Mouse (Mus musculus) liver, embryonic 14.5 days (tissue): ENCODE measurements around the gene G6pc3. TPM values are rescaled to one million over a fixed set of nuclear protein-coding genes. Genes with fewer than 3 reads are reported as not detected.

Experiments used
- ATAC-seq: fragments of 200-750 bp; cut with Nextera tagmentation; 2 replicates; pipeline ENCODE4 v1.8.0; 2017; ENCODE audit warnings: moderate number of reproducible peaks, mild to moderate bottlenecking, moderate library complexity; ENCODE audit not compliant: insufficient read depth
- DNase-seq, 3 experiments: peaks; one replicate each; pipeline ENCODE4 v3.0.0-alpha.2; 2012 to 2013; ENCODE audit warnings: low read depth in 3 of 3, low spot score in 3 of 3
- H3K27ac ChIP-seq: fragments of 300-500 bp; sonication (generic); 2 replicates; pipeline ENCODE4 v1.5.1; 2014; ENCODE audit warnings: moderate library complexity, mild to moderate bottlenecking, control low read depth, inconsistent platforms
- H3K27me3 ChIP-seq: fragments of 300-500 bp; sonication (generic); 2 replicates; pipeline ENCODE4 v1.6.1; 2014; ENCODE audit warnings: mild to moderate bottlenecking, low read length, moderate library complexity; ENCODE audit not compliant: control insufficient read depth, insufficient read depth
- H3K36me3 ChIP-seq: fragments of 300-500 bp; sonication (generic); replicated peaks from 2 replicates; pipeline ENCODE4 v1.6.1; 2014; ENCODE audit warnings: low read depth; ENCODE audit not compliant: control insufficient read depth, insufficient read depth
- H3K4me1 ChIP-seq, 2 experiments: fragments of 200-500 bp in 1 of 2; fragments of 300-500 bp in 1 of 2; sonication (generic) in 1 of 2; replicated peaks; 2 replicates each; pipeline ENCODE4 v1.6.1; 2012 to 2014; ENCODE audit warnings: antibody characterized with exemption in 1 of 2, inconsistent platforms in 1 of 2, low read length in 1 of 2; ENCODE audit not compliant: control insufficient read depth in 2 of 2, insufficient read depth in 2 of 2
- H3K4me2 ChIP-seq: fragments of 300-500 bp; sonication (generic); 2 replicates; pipeline ENCODE4 v1.6.1; 2014; ENCODE audit warnings: low read depth, mild to moderate bottlenecking, control low read depth, moderate library complexity
- H3K4me3 ChIP-seq, 2 experiments: fragments of 200-500 bp in 1 of 2; fragments of 300-500 bp in 1 of 2; sonication (generic) in 1 of 2; 2 replicates each; pipeline ENCODE4 v1.5.1; 2012 to 2014; ENCODE audit warnings: low read depth in 2 of 2, low read length in 2 of 2, mild to moderate bottlenecking in 2 of 2, control low read depth in 1 of 2, inconsistent platforms in 1 of 2, moderate library complexity in 1 of 2; ENCODE audit not compliant: insufficient read depth in 1 of 2
- H3K9ac ChIP-seq: fragments of 300-500 bp; sonication (generic); replicated peaks from 2 replicates; pipeline ENCODE4 v1.6.1; 2014; ENCODE audit warnings: mild to moderate bottlenecking, control low read depth, moderate library complexity
- H3K9me3 ChIP-seq: fragments of 300-500 bp; sonication (generic); 2 replicates; pipeline ENCODE4 v1.6.1; 2016; ENCODE audit warnings: low read length, mixed read lengths; ENCODE audit not compliant: control insufficient read depth
- CTCF ChIP-seq: IDR thresholded peaks from 2 replicates; pipeline ENCODE4 v1.5.1; 2016; ENCODE audit warnings: antibody characterized with exemption, low read depth, control low read depth
- EP300 ChIP-seq: IDR thresholded peaks from 2 replicates; pipeline ENCODE4 v1.6.1; 2016; ENCODE audit warnings: antibody characterized with exemption, low read depth
- whole genome bisulfite sequencing: fragments of 180-500 bp; shearing (Covaris S2); extraction: QIAGEN DNeasy Blood & Tissue Kit; methylation state at CpG from one replicate; pipeline ENCODE4 v1.1.7; 2014; ENCODE audit not compliant: insufficient replicate concordance; 5-methylcytosine and 5-hydroxymethylcytosine counted together
- polyA plus RNA-seq, 2 experiments: library from polyadenylated mRNA; depleted of rRNA in 1 of 2; stranded (reverse) in 1 of 2; unstranded in 1 of 2; fragments of >200 nt; fragmentation: Nextera tagmentation in 1 of 2; extraction: Ambion mirVana in 1 of 2; gene quantifications; 2 replicates each; pipeline versions ENCODE4 v1.2.1 to v1.2.3; 2012 to 2014

The G6pc3 gene
- polyA plus RNA-seq, 2 experiments: 7.3 to 12.6 TPM

- Histone ChIP-seq H3K9me3 (no peaks in the 10 kb centered on the region), H3K9ac (no peak overlapping the region), H3K4me3 (no peak overlapping the region), H3K36me3 (no peaks in the 10 kb centered on the region), H3K4me2 (no peak overlapping the region), H3K27ac (no peak overlapping the region), H3K4me1 (peaks cover 13 to 34% of the 10 kb centered on the region in 2 experiments), H3K27me3 (peaks cover 2% of the 10 kb centered on the region)
- DNase-seq (no peak), ATAC-seq (no peak)
- 32% methylated on average over 6 of the region's 6 CpGs for WGBS
- TF ChIP-seq CTCF (no peak), EP300 (no peak)
Observed at GRCm38 (mm10) chr11:102220451-102220850, 31.0 kb downstream of the G6pc3 start.

- ATAC-seq (no peak), DNase-seq (no peak)
- H3K4me2 ChIP-seq: no peak overlapping the region
- H3K9ac ChIP-seq: no peak overlapping the region
- no peak overlapping the region for H3K4me3 ChIP-seq
- H3K9me3 ChIP-seq: no peaks in the 10 kb centered on the region
- peaks cover 13 to 30% of the 10 kb centered on the region in 2 experiments for H3K4me1 ChIP-seq
- WGBS: 50% methylated on average over 8 of the region's 8 CpGs
- TF ChIP-seq EP300 (no peak), CTCF (no peak)
- no peaks in the 10 kb centered on the region for H3K36me3 ChIP-seq
- H3K27ac ChIP-seq: no peak overlapping the region
- H3K27me3 ChIP-seq: peaks cover 2% of the 10 kb centered on the region
Observed at GRCm38 (mm10) chr11:102221243-102221953, 32.0 kb downstream of the G6pc3 start.

GRCm38 (mm10) chr11:102221954-102222351, 32.5 kb downstream of the G6pc3 start:
- no peak overlapping the region for H3K9ac ChIP-seq
- TF ChIP-seq CTCF (no peak), EP300 (no peak)
- DNase-seq (no peak), ATAC-seq (no peak)
- no peak overlapping the region for H3K4me2 ChIP-seq
- H3K27ac ChIP-seq: no peak overlapping the region
- H3K4me1 ChIP-seq: peaks cover 13 to 30% of the 10 kb centered on the region in 2 experiments
- peaks cover 3% of the 10 kb centered on the region for H3K27me3 ChIP-seq
- no peak overlapping the region for H3K4me3 ChIP-seq
- H3K9me3 ChIP-seq: no peaks in the 10 kb centered on the region
- no peaks in the 10 kb centered on the region for H3K36me3 ChIP-seq
- WGBS: 46% methylated on average over 8 of the region's 8 CpGs

GRCm38 (mm10) chr11:102223166-102223565, 33.7 kb downstream of the G6pc3 start:
- TF ChIP-seq EP300 (no peak), CTCF (peak; percentile 78)
- no peak overlapping the region for H3K27ac ChIP-seq
- ATAC-seq (no peak), DNase-seq (no peak)
- H3K4me1 ChIP-seq: peaks cover 13 to 28% of the 10 kb centered on the region in 2 experiments
- no peak overlapping the region for H3K9ac ChIP-seq
- H3K36me3 ChIP-seq: no peaks in the 10 kb centered on the region
- peaks cover 15% of the 10 kb centered on the region for H3K27me3 ChIP-seq
- no peak overlapping the region for H3K4me2 ChIP-seq
- WGBS: 15% methylated on average over 6 of the region's 6 CpGs
- H3K9me3 ChIP-seq: no peaks in the 10 kb centered on the region
- H3K4me3 ChIP-seq: no peak overlapping the region

- ATAC-seq (no peak), DNase-seq (no peak)
- Histone ChIP-seq H3K27ac (no peak overlapping the region), H3K4me1 (peaks cover 9 to 30% of the 10 kb centered on the region in 2 experiments), H3K4me2 (peak overlapping the region; percentile 32), H3K4me3 (no peak overlapping the region), H3K36me3 (no peaks in the 10 kb centered on the region), H3K9ac (no peak overlapping the region), H3K9me3 (no peaks in the 10 kb centered on the region), H3K27me3 (peaks cover 25% of the 10 kb centered on the region)
- 12% methylated on average over 22 of the region's 22 CpGs for WGBS
- no peak for TF ChIP-seq EP300
- no peak for TF ChIP-seq CTCF
Observed at GRCm38 (mm10) chr11:102224686-102225085, 35.3 kb downstream of the G6pc3 start.
